9 mouse cellular contexts compared by ENCODE assay signal in the genomic region with DNA sequence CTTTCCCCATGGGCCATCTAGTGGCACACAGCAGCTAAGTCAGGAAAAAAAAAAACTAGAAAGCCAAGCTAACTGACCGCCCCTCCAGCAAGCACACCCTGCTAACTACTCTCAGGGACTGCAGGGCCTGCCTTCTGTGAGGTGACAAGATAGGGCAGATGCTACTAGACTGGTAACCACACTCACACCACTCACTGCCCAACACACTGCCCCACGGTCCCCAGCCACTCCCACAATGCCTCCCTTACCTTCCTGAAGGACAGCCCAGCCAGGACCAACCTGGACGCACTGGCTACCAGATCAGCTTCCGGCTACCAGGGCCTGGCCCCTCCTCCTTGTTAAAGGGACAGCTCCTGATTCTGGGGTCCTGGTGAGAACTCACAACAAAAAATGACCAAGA. TPM values are rescaled to one million over a fixed set of nuclear protein-coding genes. Genes with fewer than 3 reads are reported as not detected.
DNase-seq lines count a peak whose midpoint lies in the region; ATAC-seq lines count a peak whose summit lies in the region.
"Had no signal": no experiment of that assay in that cellular context is flagged by ENCODE, and none has a peak within 500 bp of the region (broad histone marks: within the 10 kb centered on the region; RNA-seq: fewer than 3 reads in every experiment).

No protein-coding gene starts in this region.

- peak overlapping the region; percentile 17 for H3K4me3 ChIP-seq in hindbrain, embryonic 13.5 days
- H3K4me3 ChIP-seq in liver, embryonic 13.5 days (replicated peaks), result no peak overlapping the region
- peak overlapping the region; percentile 23; the same call in 1 of the 2 replicates for H3K4me3 ChIP-seq in stomach, embryonic 15.5 days (replicated peaks)

- intact Hi-C loops in gastrocnemius, postnatal 14 days (cut with DNase I; ENCODE audit: low total_unique reads), result no loop called here

- H3K9me3 ChIP-seq in hindbrain, embryonic 13.5 days, result no peaks in the 10 kb centered on the region
- no peaks in the 10 kb centered on the region for H3K9me3 ChIP-seq in liver, embryonic 13.5 days (replicated peaks)
- no peaks in the 10 kb centered on the region for H3K9me3 ChIP-seq in stomach, embryonic 15.5 days

- H3K36me3 ChIP-seq in hindbrain, embryonic 13.5 days, result no peaks in the 10 kb centered on the region
- H3K36me3 ChIP-seq in liver, embryonic 13.5 days, result no peaks in the 10 kb centered on the region
- no peaks in the 10 kb centered on the region for H3K36me3 ChIP-seq in stomach, embryonic 15.5 days

- peak; percentile 72 to 87 for DNase-seq in adrenal gland, adult (ENCODE audit: inconsistent age in 2 of 2, low spot score in 1 of 2)
- DNase-seq in adrenal gland, postnatal 4 days (ENCODE audit: low spot score in 2 of 2), result no peak
- DNase-seq in embryo, embryonic 11 days, result peak; percentile 36
- DNase-seq in liver, embryonic 13.5 days, result no peak
- DNase-seq in layer of hippocampus, postnatal 14 days (ENCODE audit: low spot score in 2 of 2), result no peak
- no peak for DNase-seq in gastrocnemius, postnatal 14 days

- H3K9ac ChIP-seq in hindbrain, embryonic 13.5 days, result peak overlapping the region; percentile 19; the same call in 1 of the 2 replicates
- H3K9ac ChIP-seq in liver, embryonic 13.5 days, result no peak overlapping the region
- no peak overlapping the region for H3K9ac ChIP-seq in stomach, embryonic 15.5 days

- H3K4me1 ChIP-seq in hindbrain, embryonic 13.5 days (replicated peaks), result peaks cover 6% of the 10 kb centered on the region; the same call in 1 of the 2 replicates
- no peaks in the 10 kb centered on the region for H3K4me1 ChIP-seq in liver, embryonic 13.5 days (replicated peaks)
- H3K4me1 ChIP-seq in stomach, embryonic 15.5 days, result no peaks in the 10 kb centered on the region

- no peak for ATAC-seq in hindbrain, embryonic 13.5 days (ENCODE audit: low FRiP score)
- ATAC-seq in liver, embryonic 13.5 days (ENCODE audit: low read depth), result no peak
- peak; percentile 61; the same call in 1 of the 2 replicates for ATAC-seq in stomach, embryonic 15.5 days (ENCODE audit: insufficient read depth, low FRiP score, low read depth)

- H3K4me2 ChIP-seq in hindbrain, embryonic 13.5 days, result peak overlapping the region; percentile 37
- H3K4me2 ChIP-seq in liver, embryonic 13.5 days, result 0 out of 2 replicates have a peak overlapping the region, but pooled peaks have one; percentile 10
- H3K4me2 ChIP-seq in stomach, embryonic 15.5 days, result peak overlapping the region; percentile 36

- no peak overlapping the region for H3K27ac ChIP-seq in hindbrain, embryonic 13.5 days
- no peak overlapping the region for H3K27ac ChIP-seq in liver, embryonic 13.5 days
- H3K27ac ChIP-seq in stomach, embryonic 15.5 days, result peak overlapping the region; percentile 54; the same call in 1 of the 2 replicates

- WGBS in hindbrain, embryonic 13.5 days, result 7% methylated on average over 4 of the region's 4 CpGs
- 15% methylated on average over 4 of the region's 4 CpGs for WGBS in liver, embryonic 13.5 days (ENCODE audit: insufficient replicate concordance)
- 8% methylated on average over 4 of the region's 4 CpGs for WGBS in stomach, embryonic 15.5 days

- peaks cover 8% of the 10 kb centered on the region; the same call in 1 of the 2 replicates for H3K27me3 ChIP-seq in hindbrain, embryonic 13.5 days
- H3K27me3 ChIP-seq in liver, embryonic 13.5 days, result peaks cover 18% of the 10 kb centered on the region
- no peaks in the 10 kb centered on the region for H3K27me3 ChIP-seq in stomach, embryonic 15.5 days (replicated peaks)

RNA-seq across cellular contexts. Expression of gene Sdsl, which starts 5.6 kb away (rescaled TPM):
- total RNA-seq in adrenal gland, postnatal 4 days (2021), result 10 to 100 TPM; 61.7 to 63.9 TPM
- 6.4 and 6.7 TPM in 2 replicates for polyA plus RNA-seq in hindbrain, embryonic 13.5 days (2015; fragmentation: Nextera tagmentation; extraction: Ambion mirVana)
- polyA plus RNA-seq in liver, embryonic 13.5 days (2015; fragmentation: Nextera tagmentation; extraction: Ambion mirVana), result 0.82 and 1.0 TPM in 2 replicates
- polyA plus RNA-seq in stomach, embryonic 15.5 days (2015; fragmentation: Nextera tagmentation; extraction: Ambion mirVana), result 15.9 and 19.4 TPM in 2 replicates
- 1 to 10 TPM; 7.1 to 8.7 TPM for total RNA-seq in layer of hippocampus, postnatal 14 days (2021)
- total RNA-seq in gastrocnemius, postnatal 14 days (2021), result under 1 TPM; 0.40 to 0.55 TPM
- total RNA-seq: neutrophil, adult 5-6 weeks had no signal

RNA-seq across cellular contexts. Expression of gene Sds, which starts 9.3 kb away (rescaled TPM):
- total RNA-seq in adrenal gland, postnatal 4 days (2021), result 1 to 10 TPM in 1 of 2 experiments, not detected in 1; 1.8 TPM
- polyA plus RNA-seq in hindbrain, embryonic 13.5 days (2015; fragmentation: Nextera tagmentation; extraction: Ambion mirVana), result not detected in 2 replicates
- not detected in 2 replicates for polyA plus RNA-seq in liver, embryonic 13.5 days (2015; fragmentation: Nextera tagmentation; extraction: Ambion mirVana)
- polyA plus RNA-seq in stomach, embryonic 15.5 days (2015; fragmentation: Nextera tagmentation; extraction: Ambion mirVana), result 0.36 and 0.52 TPM in 2 replicates
- total RNA-seq in layer of hippocampus, postnatal 14 days (2021), result not detected
- total RNA-seq in gastrocnemius, postnatal 14 days (2021), result not detected
- total RNA-seq: neutrophil, adult 5-6 weeks had no signal

RNA-seq across cellular contexts. Expression of gene Lhx5, which starts 35.5 kb away (rescaled TPM):
- total RNA-seq in adrenal gland, postnatal 4 days (2021), result not detected
- 48.9 and 50.7 TPM in 2 replicates for polyA plus RNA-seq in hindbrain, embryonic 13.5 days (2015; fragmentation: Nextera tagmentation; extraction: Ambion mirVana)
- not detected in 2 replicates for polyA plus RNA-seq in liver, embryonic 13.5 days (2015; fragmentation: Nextera tagmentation; extraction: Ambion mirVana)
- 0.14 and 0.17 TPM in 2 replicates for polyA plus RNA-seq in stomach, embryonic 15.5 days (2015; fragmentation: Nextera tagmentation; extraction: Ambion mirVana)
- under 1 TPM; 0.32 to 0.41 TPM for total RNA-seq in layer of hippocampus, postnatal 14 days (2021)
- not detected for total RNA-seq in gastrocnemius, postnatal 14 days (2021)
- total RNA-seq: neutrophil, adult 5-6 weeks had no signal

RNA-seq across cellular contexts. Expression of gene Plbd2, which starts 36.4 kb away (rescaled TPM):
- 10 to 100 TPM; 70.5 to 77.5 TPM for total RNA-seq in adrenal gland, postnatal 4 days (2021)
- polyA plus RNA-seq in hindbrain, embryonic 13.5 days (2015; fragmentation: Nextera tagmentation; extraction: Ambion mirVana), result 31.8 and 32.3 TPM in 2 replicates
- 17.3 and 17.9 TPM in 2 replicates for polyA plus RNA-seq in liver, embryonic 13.5 days (2015; fragmentation: Nextera tagmentation; extraction: Ambion mirVana)
- 51.5 and 53.5 TPM in 2 replicates for polyA plus RNA-seq in stomach, embryonic 15.5 days (2015; fragmentation: Nextera tagmentation; extraction: Ambion mirVana)
- 10 to 100 TPM; 69.9 to 76.1 TPM for total RNA-seq in layer of hippocampus, postnatal 14 days (2021)
- total RNA-seq in gastrocnemius, postnatal 14 days (2021), result 10 to 100 TPM; 31.7 to 34.3 TPM

RNA-seq across cellular contexts. Expression of gene Slc8b1, which starts 43.9 kb away (rescaled TPM):
- total RNA-seq in adrenal gland, postnatal 4 days (2021), result 10 to 100 TPM; 29.6 to 31.7 TPM
- 2.5 and 4.1 TPM in 2 replicates for polyA plus RNA-seq in hindbrain, embryonic 13.5 days (2015; fragmentation: Nextera tagmentation; extraction: Ambion mirVana)
- polyA plus RNA-seq in liver, embryonic 13.5 days (2015; fragmentation: Nextera tagmentation; extraction: Ambion mirVana), result 4.0 and 4.7 TPM in 2 replicates
- polyA plus RNA-seq in stomach, embryonic 15.5 days (2015; fragmentation: Nextera tagmentation; extraction: Ambion mirVana), result 6.2 and 8.3 TPM in 2 replicates
- 1 to 10 TPM; 7.9 to 8.4 TPM for total RNA-seq in layer of hippocampus, postnatal 14 days (2021)
- 10 to 100 TPM; 12.5 to 13.0 TPM for total RNA-seq in gastrocnemius, postnatal 14 days (2021)

Comparison
In these comparisons a context has a peak if more than half of its experiments do, and no peak if none do; other contexts are left out.
1. DNase-seq: peak in adrenal gland, adult (2 of 2) and embryo, embryonic 11 days (single experiment); none in adrenal gland, postnatal 4 days (0 of 2), liver, embryonic 13.5 days (single experiment), layer of hippocampus, postnatal 14 days (0 of 2) and gastrocnemius, postnatal 14 days (single experiment).
2. RNA of gene Sdsl, which starts 5.6 kb away (total RNA-seq): 61.7 to 63.9 TPM in adrenal gland, postnatal 4 days; 7.1 to 8.7 TPM in layer of hippocampus, postnatal 14 days and 0.40 to 0.55 TPM in gastrocnemius, postnatal 14 days; every median in the first group is over 4 times any median in the second.
3. Peak in every context shown above with its lines, with median percentiles within 50 percentile points of each other: H3K4me2 ChIP-seq.